Mouse (Mus musculus): ENCODE measurements at regions not wholly inside any gene's neighbourhood (a gene's known extent, or its start where the extent isn't known, plus 50 kb on each side); places are given as distances from the start of the nearest gene placed in this dataset.

GRCm38 (mm10) chr7:145089315-145089721, 118.6 kb downstream of the 1810010D01Rik start:
- no peak for TF ChIP-seq POLR2A (IDR thresholded peaks at IDR 0.05; ENCODE audit: low read depth, low read length)
- TF ChIP-seq CTCF (conservative IDR thresholded peaks at IDR 0.05; ENCODE audit: insufficient read depth, insufficient read length, low read depth, low read length): no peak
